ENCODE assay signal across 16 mouse cellular contexts in genomic region chr1:153140265-153140664, GRCm38 (mm10). TPM values are rescaled to one million over a fixed set of nuclear protein-coding genes. Genes with fewer than 3 reads are reported as not detected.
A peak's percentile ranks its signal among the peaks of the same experiment; 100 is the strongest.
DNase-seq lines count a peak whose midpoint lies in the region; ATAC-seq lines count a peak whose summit lies in the region.
"Had no signal": no experiment of that assay in that cellular context is flagged by ENCODE, and none has a peak within 500 bp of the region (broad histone marks: within the 10 kb centered on the region; RNA-seq: fewer than 3 reads in every experiment).

No protein-coding gene starts in this region.

- no peak overlapping the region for H3K4me2 ChIP-seq in heart, embryonic 15.5 days
- H3K4me2 ChIP-seq in heart, embryonic 12.5 days = no peak overlapping the region
- no peak overlapping the region for H3K4me2 ChIP-seq in lung, embryonic 15.5 days
- H3K4me2 ChIP-seq in intestine, embryonic 15.5 days (replicated peaks) = peak overlapping the region; percentile 49; the same call in 1 of the 2 replicates
- H3K4me2 ChIP-seq in forebrain, embryonic 15.5 days (replicated peaks) = no peak overlapping the region
- H3K4me2 ChIP-seq: hindbrain, embryonic 14.5 days had no signal

- H3K4me1 ChIP-seq in heart, embryonic 15.5 days (replicated peaks) = peaks cover 31% of the 10 kb centered on the region
- H3K4me1 ChIP-seq in heart, embryonic 12.5 days (replicated peaks) = peaks cover 40% of the 10 kb centered on the region
- peaks cover 26% of the 10 kb centered on the region for H3K4me1 ChIP-seq in lung, embryonic 15.5 days
- H3K4me1 ChIP-seq in intestine, embryonic 15.5 days (replicated peaks) = peaks cover 21% of the 10 kb centered on the region
- H3K4me1 ChIP-seq in forebrain, embryonic 15.5 days = 0 out of 2 replicates have a peak, but pooled peaks cover 4% of the 10 kb centered on the region

- no peak for ATAC-seq in heart, embryonic 15.5 days (replicated peaks; ENCODE audit: insufficient number of reproducible peaks, insufficient read depth, low FRiP score, low read depth)
- ATAC-seq in heart, embryonic 12.5 days (ENCODE audit: insufficient number of reproducible peaks, low FRiP score) = no peak
- no peak for ATAC-seq in lung, embryonic 15.5 days (ENCODE audit: borderline replicate concordance, extremely low read depth, low FRiP score, low TSS enrichment)
- 0 out of 2 replicates have a peak, but pooled peaks have one; percentile 7 for ATAC-seq in intestine, embryonic 15.5 days
- no peak for ATAC-seq in forebrain, embryonic 15.5 days (replicated peaks)

- DNase-seq in lung, postnatal 14 days = no peak
- DNase-seq in brain, adult 2 months (ENCODE audit: low read depth, low spot score) = peak; percentile 55
- no peak for DNase-seq in layer of hippocampus, postnatal 25 days (ENCODE audit: extremely low spot score in 1 of 2, low spot score in 1 of 2)
- DNase-seq: adrenal gland, postnatal 36 days; cerebellum, adult 8-10 months; gastrocnemius, postnatal 36 days; midbrain, embryonic 14.5 days had no signal

- H3K9me3 ChIP-seq in heart, embryonic 15.5 days (replicated peaks) = no peaks in the 10 kb centered on the region
- no peaks in the 10 kb centered on the region for H3K9me3 ChIP-seq in heart, embryonic 12.5 days (replicated peaks)
- H3K9me3 ChIP-seq in lung, embryonic 15.5 days = no peaks in the 10 kb centered on the region
- no peaks in the 10 kb centered on the region for H3K9me3 ChIP-seq in intestine, embryonic 15.5 days
- no peaks in the 10 kb centered on the region for H3K9me3 ChIP-seq in forebrain, embryonic 15.5 days
- H3K9me3 ChIP-seq: forebrain, embryonic 10.5 days had no signal

- H3K27ac ChIP-seq in heart, embryonic 15.5 days = peak overlapping the region; percentile 38; the same call in 1 of the 2 replicates
- no peak overlapping the region for H3K27ac ChIP-seq in heart, embryonic 12.5 days (ENCODE audit: poor library complexity, severe bottlenecking)
- peak overlapping the region; percentile 89 for H3K27ac ChIP-seq in lung, embryonic 15.5 days
- H3K27ac ChIP-seq in intestine, embryonic 15.5 days = peak overlapping the region; percentile 38; the same call in 1 of the 2 replicates
- no peak overlapping the region for H3K27ac ChIP-seq in forebrain, embryonic 15.5 days (replicated peaks)
- H3K27ac ChIP-seq: forebrain, embryonic 10.5 days; hindbrain, embryonic 14.5 days; liver, embryonic 14.5 days had no signal

- H3K9ac ChIP-seq in heart, embryonic 15.5 days = no peak overlapping the region
- no peak overlapping the region for H3K9ac ChIP-seq in heart, embryonic 12.5 days
- no peak overlapping the region for H3K9ac ChIP-seq in lung, embryonic 15.5 days
- no peak overlapping the region for H3K9ac ChIP-seq in intestine, embryonic 15.5 days
- no peak overlapping the region for H3K9ac ChIP-seq in forebrain, embryonic 15.5 days (replicated peaks)
- H3K9ac ChIP-seq: hindbrain, embryonic 14.5 days; liver, embryonic 14.5 days had no signal

- no peaks in the 10 kb centered on the region for H3K36me3 ChIP-seq in heart, embryonic 15.5 days
- H3K36me3 ChIP-seq in heart, embryonic 12.5 days = no peaks in the 10 kb centered on the region
- no peaks in the 10 kb centered on the region for H3K36me3 ChIP-seq in lung, embryonic 15.5 days
- no peaks in the 10 kb centered on the region for H3K36me3 ChIP-seq in intestine, embryonic 15.5 days
- H3K36me3 ChIP-seq in forebrain, embryonic 15.5 days = no peaks in the 10 kb centered on the region
- H3K36me3 ChIP-seq: forebrain, embryonic 10.5 days had no signal

- 71% methylated on average over 11 of the region's 11 CpGs for WGBS in heart, embryonic 15.5 days
- WGBS in heart, embryonic 12.5 days = 70% methylated on average over 11 of the region's 11 CpGs
- 33% methylated on average over 11 of the region's 11 CpGs for WGBS in lung, embryonic 15.5 days
- WGBS in intestine, embryonic 15.5 days = 56% methylated on average over 11 of the region's 11 CpGs
- WGBS in forebrain, embryonic 15.5 days = 80% methylated on average over 11 of the region's 11 CpGs

- no peak overlapping the region for H3K4me3 ChIP-seq in heart, embryonic 15.5 days
- no peak overlapping the region for H3K4me3 ChIP-seq in heart, embryonic 12.5 days
- no peak overlapping the region for H3K4me3 ChIP-seq in lung, embryonic 15.5 days
- H3K4me3 ChIP-seq in intestine, embryonic 15.5 days (replicated peaks) = no peak overlapping the region
- no peak overlapping the region for H3K4me3 ChIP-seq in forebrain, embryonic 15.5 days
- H3K4me3 ChIP-seq: forebrain, embryonic 10.5 days; myocyte had no signal

- H3K27me3 ChIP-seq in heart, embryonic 15.5 days = no peaks in the 10 kb centered on the region
- no peaks in the 10 kb centered on the region for H3K27me3 ChIP-seq in heart, embryonic 12.5 days (replicated peaks)
- no peaks in the 10 kb centered on the region for H3K27me3 ChIP-seq in lung, embryonic 15.5 days
- H3K27me3 ChIP-seq in intestine, embryonic 15.5 days (replicated peaks) = no peaks in the 10 kb centered on the region
- no peaks in the 10 kb centered on the region for H3K27me3 ChIP-seq in forebrain, embryonic 15.5 days

RNA-seq across cellular contexts. Expression of gene Lamc2, which starts 46.0 kb away (rescaled TPM):
- polyA plus RNA-seq in heart, embryonic 15.5 days (2015; fragmentation: Nextera tagmentation; extraction: Ambion mirVana) = 7.8 and 12.7 TPM in 2 replicates
- 8.7 and 9.8 TPM in 2 replicates for polyA plus RNA-seq in heart, embryonic 12.5 days (2016; fragmentation: Nextera tagmentation; extraction: Ambion mirVana)
- polyA plus RNA-seq in lung, embryonic 15.5 days (2015; fragmentation: Nextera tagmentation; extraction: Ambion mirVana) = 58.5 and 64.8 TPM in 2 replicates
- 7.2 and 7.3 TPM in 2 replicates for polyA plus RNA-seq in intestine, embryonic 15.5 days (2015; fragmentation: Nextera tagmentation; extraction: Ambion mirVana)
- polyA plus RNA-seq in forebrain, embryonic 15.5 days (2015; fragmentation: Nextera tagmentation; extraction: Ambion mirVana) = 1.2 and 1.3 TPM in 2 replicates
- 1 to 10 TPM in 1 of 2 experiments, under 1 TPM in 1; 0.96 to 2.3 TPM for total RNA-seq in layer of hippocampus, postnatal 25 days (2021)

Comparison
In these comparisons a context has a peak if more than half of its experiments do, and no peak if none do; other contexts are left out.
1. H3K27ac ChIP-seq: peak in heart, embryonic 15.5 days (single experiment), lung, embryonic 15.5 days (single experiment) and intestine, embryonic 15.5 days (single experiment); none in heart, embryonic 12.5 days (single experiment) and forebrain, embryonic 15.5 days (single experiment).